Mouse (Mus musculus) fat pad, adult 2 months (tissue): ENCODE data around the gene 9930111J21Rik2.
"Not testable (repeated sequence)": the region's sequence is repeated elsewhere in the genome, so short reads cannot be mapped to it uniquely, and the experiment has no call there.

Source experiments
- DNase-seq: peaks from one replicate; pipeline ENCODE4 v3.0.0-alpha.2; 2011; ENCODE audit warnings: low read depth, low spot score; ENCODE audit errors: extremely low read depth

The 9930111J21Rik2 gene

DNA sequence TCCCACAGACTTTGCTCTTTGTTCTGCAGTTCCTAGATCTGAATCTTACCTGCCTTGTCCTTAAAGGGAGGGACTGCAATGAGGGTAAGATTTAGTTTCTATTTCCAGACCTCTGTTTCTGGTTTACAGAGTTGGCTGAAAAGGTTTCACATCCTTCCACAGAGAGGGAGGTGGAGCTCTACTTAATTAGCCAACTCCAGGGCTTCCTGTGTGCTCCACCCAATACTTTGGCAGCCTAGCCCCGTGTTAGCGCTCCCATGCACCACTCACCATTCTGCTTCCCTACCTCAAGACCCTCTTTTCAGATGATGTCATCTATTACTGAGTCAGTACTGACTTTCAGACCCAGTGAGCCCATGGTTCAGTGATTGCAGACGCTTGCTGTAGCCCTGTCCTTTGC is 71.8 kb downstream of the 9930111J21Rik2 start, which contains the start of gene 9930111J21Rik1:
TSS of gene 9930111J21Rik1 (minus strand) at position 148 of the 400 bp plus-strand sequence.
- not testable (repeated sequence) for DNase-seq

DNA sequence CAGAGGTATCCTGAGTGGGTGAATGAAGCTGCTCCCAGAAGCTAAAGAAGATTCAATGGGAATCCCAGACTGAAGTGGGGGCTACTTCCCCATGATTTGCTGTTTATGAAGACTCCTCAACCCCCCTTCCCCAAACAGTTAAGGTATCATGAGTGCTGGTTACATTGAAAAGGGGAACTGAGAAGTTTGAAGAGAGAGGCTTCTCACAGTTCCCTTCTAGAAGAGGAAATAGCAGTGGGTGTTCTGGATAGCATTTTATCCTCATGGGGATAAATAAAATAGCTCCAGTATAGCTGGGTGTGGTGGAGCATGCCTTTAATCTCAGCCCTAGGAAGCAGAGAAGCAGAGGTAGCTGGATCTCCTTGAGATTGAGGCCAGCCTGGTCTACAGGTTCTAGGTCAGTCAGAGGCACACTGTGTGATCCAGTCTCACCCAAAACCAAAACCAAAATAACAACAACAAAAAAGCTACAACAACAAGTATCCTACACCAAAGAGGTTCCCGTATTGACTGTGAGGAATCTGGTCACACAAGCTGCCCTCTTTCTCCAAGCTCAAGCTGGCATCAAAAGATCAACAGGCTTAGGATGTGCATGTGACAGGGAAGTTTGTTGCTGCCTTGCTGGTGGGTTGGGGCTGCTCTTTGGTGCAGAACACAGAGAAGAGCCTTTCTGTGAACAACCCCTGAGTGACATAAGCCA is 72.7 kb downstream of the 9930111J21Rik2 start, which contains the start of gene Olfr56:
TSS of gene Olfr56 (plus strand) at position 650 of the 700 bp plus-strand sequence.
- DNase-seq: not testable (repeated sequence)

DNA sequence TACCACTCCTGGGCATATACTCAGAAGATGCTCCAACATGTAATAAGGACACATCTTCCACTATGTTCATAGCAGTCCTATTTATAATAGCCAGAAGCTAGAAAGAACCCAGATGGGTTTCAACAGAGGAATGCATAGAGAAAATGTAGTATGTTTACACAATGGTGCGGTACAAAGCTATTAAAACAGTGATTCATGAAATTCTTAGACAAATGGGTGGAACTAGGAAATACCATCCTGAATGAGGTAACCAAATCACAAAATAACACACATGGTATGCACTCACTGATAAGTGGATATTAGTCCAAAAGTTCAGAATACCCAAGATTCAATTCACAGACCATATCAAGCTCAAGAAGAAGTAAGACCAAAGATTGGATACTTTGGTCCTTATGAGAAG is 76.4 kb downstream of the 9930111J21Rik2 start:
- not testable (repeated sequence) for DNase-seq
